Mouse (Mus musculus) brain, adult 2 months (tissue): ENCODE measurements around the gene Mrps2.

Source experiments
- DNase-seq: peaks from one replicate; pipeline ENCODE4 v3.0.0; 2011; ENCODE audit warnings: low read depth, low spot score

The Mrps2 gene

GRCm38 (mm10) chr2:28467860-28468485 lies at the start of gene Mrps2:
Gene Mrps2 (plus strand): TSS chr2:28468066.
- DNase-seq: peak; percentile 93

- DNase-seq: peak; percentile 97
These were observed 48.0 kb upstream of the Mrps2 start for GRCm38 (mm10) chr2:28419898-28420297.

- peak; percentile 63 for DNase-seq
These were observed 44.7 kb upstream of the Mrps2 start for GRCm38 (mm10) chr2:28423167-28423566.

- no peak for DNase-seq
These were observed 40.6 kb upstream of the Mrps2 start for GRCm38 (mm10) chr2:28427226-28427625.

GRCm38 (mm10) chr2:28430846-28431245 lies 37.0 kb upstream of the Mrps2 start:
- no peak for DNase-seq

- DNase-seq: no peak
These were observed 35.1 kb upstream of the Mrps2 start for GRCm38 (mm10) chr2:28432811-28433210.

GRCm38 (mm10) chr2:28433512-28433911 lies 34.4 kb upstream of the Mrps2 start:
- DNase-seq: no peak

- DNase-seq: peak; percentile 64
These were observed 32.5 kb upstream of the Mrps2 start for GRCm38 (mm10) chr2:28435401-28435800.

- DNase-seq: no peak
These were observed 27.0 kb upstream of the Mrps2 start for GRCm38 (mm10) chr2:28440842-28441241.

- DNase-seq: no peak
These were observed 22.8 kb upstream of the Mrps2 start for GRCm38 (mm10) chr2:28445082-28445481.

- DNase-seq: no peak
These were observed 21.7 kb upstream of the Mrps2 start for GRCm38 (mm10) chr2:28446181-28446514.

- peak; percentile 70 for DNase-seq
These were observed 21.2 kb upstream of the Mrps2 start, which contains the start of gene Ppp1r26 for GRCm38 (mm10) chr2:28446515-28447314. Gene Ppp1r26 (plus strand): TSS chr2:28446800.

GRCm38 (mm10) chr2:28447315-28447670 lies 20.6 kb upstream of the Mrps2 start:
- peak; percentile 24 for DNase-seq

GRCm38 (mm10) chr2:28451663-28452062 lies 16.2 kb upstream of the Mrps2 start:
- no peak for DNase-seq

GRCm38 (mm10) chr2:28453539-28453938 lies 14.3 kb upstream of the Mrps2 start:
- DNase-seq: no peak

- no peak for DNase-seq
These were observed 11.2 kb upstream of the Mrps2 start for GRCm38 (mm10) chr2:28456616-28457015.

GRCm38 (mm10) chr2:28463919-28464318 lies 3.9 kb upstream of the Mrps2 start:
- peak; percentile 72 for DNase-seq

GRCm38 (mm10) chr2:28464919-28465318 lies 2.9 kb upstream of the Mrps2 start:
- DNase-seq: no peak

- peak; percentile 94 for DNase-seq
These were observed 1.9 kb upstream of the Mrps2 start, which contains the start of gene 1700007K13Rik for GRCm38 (mm10) chr2:28465836-28466518. Gene 1700007K13Rik (minus strand): TSS chr2:28466332.

- DNase-seq: no peak
These were observed 790 bp downstream of the Mrps2 start for GRCm38 (mm10) chr2:28468486-28469225.

GRCm38 (mm10) chr2:28469461-28469860 lies 1.6 kb downstream of the Mrps2 start:
- no peak for DNase-seq

- DNase-seq: no peak
These were observed 2.7 kb downstream of the Mrps2 start for GRCm38 (mm10) chr2:28470591-28470990.
